Mouse (Mus musculus): ENCODE results near the gene Rara. TPM values are rescaled to one million over a fixed set of nuclear protein-coding genes. Genes with fewer than 3 reads are reported as not detected.

Gene Rara
- total and polyA plus RNA-seq, 3 experiments, result 4.5 to 13.7 (median 12.1) TPM

DNA sequence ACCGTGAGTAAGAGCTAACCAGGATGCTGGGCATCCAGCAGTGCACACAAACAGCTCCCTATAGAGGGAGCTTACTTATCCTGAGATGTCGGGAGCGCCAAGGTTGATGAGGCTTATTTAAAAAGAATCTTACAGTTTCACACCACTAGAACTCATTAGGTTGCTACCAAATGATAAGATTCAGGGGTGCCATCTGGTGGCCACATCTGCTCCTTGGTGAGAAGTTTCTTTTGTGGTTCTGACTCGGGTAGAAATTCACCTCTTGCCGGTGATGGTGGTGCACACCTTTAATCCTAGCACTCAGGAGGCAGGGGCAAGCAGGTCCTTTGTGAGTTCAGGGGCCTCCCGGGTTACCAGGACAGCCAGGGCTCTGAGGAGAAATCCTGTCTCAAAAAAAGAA is 18.0 kb upstream of the Rara start (continued):
- TF ChIP-seq ETS1 (conservative IDR thresholded peaks at IDR 0.05; ENCODE audit: low read depth, low read length), result no peak
- TF ChIP-seq MAZ (IDR thresholded peaks at IDR 0.05; ENCODE audit: low read depth, low read length), result no peak
- TF ChIP-seq HCFC1 (IDR thresholded peaks at IDR 0.05; ENCODE audit: low read depth, low read length), result peak; percentile 36
- no peak for TF ChIP-seq E2F4 (IDR thresholded peaks at IDR 0.05; ENCODE audit: insufficient replicate concordance, low read depth, low read length)
- TF ChIP-seq POLR2A (IDR thresholded peaks at IDR 0.05; ENCODE audit: low read depth, low read length), result no peak; the same call in 1 of the 2 replicates
- no peak for TF ChIP-seq USF1 (IDR thresholded peaks at IDR 0.05; ENCODE audit: low read depth, low read length)
- peak; percentile 38; the same call in 1 of the 2 replicates for TF ChIP-seq SIN3A (IDR thresholded peaks at IDR 0.05; ENCODE audit: low read length)
- no peak for TF ChIP-seq POLR2AphosphoS2 (IDR thresholded peaks at IDR 0.05; ENCODE audit: low read depth, low read length)
- no peak for TF ChIP-seq UBTF (IDR thresholded peaks at IDR 0.05; ENCODE audit: low read depth, low read length)

DNA sequence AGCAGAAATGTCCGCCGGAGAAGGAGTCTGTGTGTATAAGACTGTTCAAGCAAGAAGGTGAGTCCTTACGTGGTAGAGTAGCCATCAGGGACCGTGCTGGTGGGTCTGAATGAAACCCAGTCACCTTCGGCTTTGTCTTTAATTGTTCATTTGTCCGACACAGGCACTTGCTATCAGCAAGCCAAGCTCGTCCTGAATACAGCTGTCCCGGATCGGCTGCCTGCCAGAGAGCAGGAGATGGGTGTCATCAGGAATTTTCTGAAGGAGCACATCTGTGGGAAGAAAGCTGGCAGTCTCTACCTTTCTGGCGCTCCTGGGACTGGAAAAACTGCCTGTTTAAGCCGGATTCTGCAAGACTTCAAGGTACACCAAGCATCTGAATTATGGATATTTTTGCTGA is 17.2 kb upstream of the Rara start:
- TF ChIP-seq GABPA (IDR thresholded peaks at IDR 0.05; ENCODE audit: insufficient replicate concordance, low read depth, low read length), result no peak
- TF ChIP-seq ZMIZ1 (IDR thresholded peaks at IDR 0.05; ENCODE audit: low read depth, low read length), result no peak
- TF ChIP-seq NELFE (IDR thresholded peaks at IDR 0.05; ENCODE audit: low read depth, low read length), result no peak
- TF ChIP-seq MXI1 (IDR thresholded peaks at IDR 0.05; ENCODE audit: low read depth, low read length), result no peak
- no peak for TF ChIP-seq ETS1 (conservative IDR thresholded peaks at IDR 0.05; ENCODE audit: low read depth, low read length)
- TF ChIP-seq SIN3A (IDR thresholded peaks at IDR 0.05; ENCODE audit: low read length), result no peak
- no peak for TF ChIP-seq RCOR1 (conservative IDR thresholded peaks at IDR 0.05; ENCODE audit: low read depth, low read length)
- TF ChIP-seq MYC (IDR thresholded peaks at IDR 0.05; ENCODE audit: low read depth, low read length), result no peak
- no peak for TF ChIP-seq POLR2AphosphoS2 (IDR thresholded peaks at IDR 0.05; ENCODE audit: low read depth, low read length)
- TF ChIP-seq BHLHE40 (IDR thresholded peaks at IDR 0.05; ENCODE audit: low read depth, low read length), result no peak
- TF ChIP-seq TBP (conservative IDR thresholded peaks at IDR 0.05; ENCODE audit: low read depth, low read length), result no peak
- TF ChIP-seq IRF4 (IDR thresholded peaks at IDR 0.05; ENCODE audit: low read depth, low read length), result no peak
- no peak for TF ChIP-seq ZNF384 (IDR thresholded peaks at IDR 0.05; ENCODE audit: low read depth, low read length)
- TF ChIP-seq MEF2A (IDR thresholded peaks at IDR 0.05; ENCODE audit: borderline replicate concordance, low read depth, low read length), result no peak
- TF ChIP-seq MAZ (IDR thresholded peaks at IDR 0.05; ENCODE audit: low read depth, low read length), result no peak
- no peak for TF ChIP-seq CHD1 (IDR thresholded peaks at IDR 0.05; ENCODE audit: low read depth, low read length)
- TF ChIP-seq PAX5 (IDR thresholded peaks at IDR 0.05; ENCODE audit: low read length), result no peak
- TF ChIP-seq RAD21 (IDR thresholded peaks at IDR 0.05; ENCODE audit: low read depth, low read length), result no peak
- TF ChIP-seq KAT2A (IDR thresholded peaks at IDR 0.05; ENCODE audit: insufficient replicate concordance, low read length), result no peak
- H3K36me3 ChIP-seq (replicated peaks in 1 of 2; ENCODE audit: control insufficient read depth in 1 of 2, insufficient read depth in 1 of 2, low read length in 1 of 2), result peaks cover 56 to 71% of the 10 kb centered on the region in 2 experiments
- in situ Hi-C loops (cut with MboI; ENCODE audit: low pct_ligation_motif_present, low pct_unique_long_range_greater_than_20kb, low sequenced_read_pairs), result loop anchor here (10.0 kb wide), 2 partner anchors 64 to 216 kb away; no protein-coding TSS in a partner anchor
- no peak overlapping the region for H3K4me3 ChIP-seq (replicated peaks in 1 of 3; ENCODE audit: low read depth in 2 of 3, low read length in 2 of 3, poor library complexity in 1 of 3)
- H3K9me3 ChIP-seq (replicated peaks; ENCODE audit: low read length), result no peaks in the 10 kb centered on the region
- peaks cover 6 to 32% of the 10 kb centered on the region in 2 experiments for H3K4me1 ChIP-seq (ENCODE audit: control insufficient read depth in 1 of 2, insufficient read depth in 2 of 2)
- H3K27ac ChIP-seq (ENCODE audit: insufficient read depth, low read depth), result no peak overlapping the region
- H3K27me3 ChIP-seq (replicated peaks), result no peaks in the 10 kb centered on the region
- DNase-seq (ENCODE audit: extremely low read depth), result no peak
- H3K79me2 ChIP-seq (replicated peaks; ENCODE audit: control insufficient read depth, extremely low read depth, insufficient read depth, poor library complexity, severe bottlenecking), result peaks cover 42% of the 10 kb centered on the region
- no peak overlapping the region for H3K4me2 ChIP-seq (ENCODE audit: insufficient read depth, low read depth, poor library complexity, severe bottlenecking)
- dilution Hi-C loops (cut with MboI; ENCODE audit: extremely low pct_ligation_motif_present, extremely low pct_unique_long_range_greater_than_20kb, low sequenced_read_pairs), result no loop called here
- no peak overlapping the region for H3K9ac ChIP-seq (ENCODE audit: insufficient read depth, low read depth)

Data from CH12.LX (cell line).